Mouse (Mus musculus): ENCODE results near the gene Fam20a. TPM values are rescaled to one million over a fixed set of nuclear protein-coding genes. Genes with fewer than 3 reads are reported as not detected.

Fam20a gene
- polyA plus RNA-seq, 1 experiment from 2014 or later: 3.0 TPM

- no peaks in the 10 kb centered on the region for H3K9me3 ChIP-seq (ENCODE audit: low read depth, low read length)
- no peak overlapping the region for H3K4me3 ChIP-seq (ENCODE audit: low read depth, low read length)
- DNase-seq: no peak
- no peak overlapping the region for H3K4me2 ChIP-seq
- no peak overlapping the region for H3K27ac ChIP-seq (ENCODE audit: low read depth)
- ATAC-seq (ENCODE audit: insufficient read depth): no peak
- no peak for TF ChIP-seq CTCF (IDR thresholded peaks at IDR 0.05; ENCODE audit: low read depth)
- peaks cover 5% of the 10 kb centered on the region; the same call in 1 of the 2 replicates for H3K4me1 ChIP-seq (ENCODE audit: insufficient read depth)
- no peaks in the 10 kb centered on the region for H3K36me3 ChIP-seq (ENCODE audit: insufficient read depth)
- no peak overlapping the region for H3K9ac ChIP-seq
- no peaks in the 10 kb centered on the region for H3K27me3 ChIP-seq (ENCODE audit: insufficient read depth, low read length)
- WGBS: 84% methylated on average over 12 of the region's 12 CpGs
Measured at GRCm38 (mm10) chr11:109715311-109715781, 6.7 kb downstream of the Fam20a start.

- 81% methylated on average over 17 of the region's 17 CpGs for WGBS
- Histone ChIP-seq H3K9me3 (ENCODE audit: low read depth, low read length) (no peaks in the 10 kb centered on the region), H3K4me3 (ENCODE audit: low read depth, low read length) (no peak overlapping the region), H3K27ac (ENCODE audit: low read depth) (no peak overlapping the region), H3K9ac (no peak overlapping the region), H3K4me1 (ENCODE audit: insufficient read depth) (peaks cover 5% of the 10 kb centered on the region; the same call in 1 of the 2 replicates), H3K27me3 (ENCODE audit: insufficient read depth, low read length) (no peaks in the 10 kb centered on the region), H3K36me3 (ENCODE audit: insufficient read depth) (no peaks in the 10 kb centered on the region), H3K4me2 (no peak overlapping the region)
- ATAC-seq (ENCODE audit: insufficient read depth) (no peak), DNase-seq (no peak)
- no peak for TF ChIP-seq CTCF (IDR thresholded peaks at IDR 0.05; ENCODE audit: low read depth)
Measured at GRCm38 (mm10) chr11:109714341-109715247, 7.5 kb downstream of the Fam20a start.

GRCm38 (mm10) chr11:109709501-109709900, 12.6 kb downstream of the Fam20a start:
- TF ChIP-seq CTCF (IDR thresholded peaks at IDR 0.05; ENCODE audit: low read depth): no peak
- H3K9me3 ChIP-seq (ENCODE audit: low read depth, low read length): no peaks in the 10 kb centered on the region
- ATAC-seq (ENCODE audit: insufficient read depth) (no peak), DNase-seq (no peak)
- 69% methylated on average over 5 of the region's 5 CpGs for WGBS
- no peak overlapping the region for H3K4me2 ChIP-seq
- H3K4me3 ChIP-seq (ENCODE audit: low read depth, low read length): no peak overlapping the region
- peaks cover 4% of the 10 kb centered on the region; the same call in 1 of the 2 replicates for H3K4me1 ChIP-seq (ENCODE audit: insufficient read depth)
- no peak overlapping the region for H3K9ac ChIP-seq
- H3K27ac ChIP-seq (ENCODE audit: low read depth): no peak overlapping the region
- no peaks in the 10 kb centered on the region for H3K27me3 ChIP-seq (ENCODE audit: insufficient read depth, low read length)
- H3K36me3 ChIP-seq (ENCODE audit: insufficient read depth): no peaks in the 10 kb centered on the region

GRCm38 (mm10) chr11:109708786-109709185, 13.3 kb downstream of the Fam20a start:
- H3K9me3 ChIP-seq (ENCODE audit: low read depth, low read length): no peaks in the 10 kb centered on the region
- no peaks in the 10 kb centered on the region for H3K36me3 ChIP-seq (ENCODE audit: insufficient read depth)
- H3K27me3 ChIP-seq (ENCODE audit: insufficient read depth, low read length): no peaks in the 10 kb centered on the region
- H3K27ac ChIP-seq (ENCODE audit: low read depth): no peak overlapping the region
- H3K4me2 ChIP-seq: no peak overlapping the region
- H3K9ac ChIP-seq: no peak overlapping the region
- no peak for TF ChIP-seq CTCF (IDR thresholded peaks at IDR 0.05; ENCODE audit: low read depth)
- DNase-seq: no peak
- H3K4me1 ChIP-seq (ENCODE audit: insufficient read depth): peaks cover 4% of the 10 kb centered on the region; the same call in 1 of the 2 replicates
- H3K4me3 ChIP-seq (ENCODE audit: low read depth, low read length): no peak overlapping the region
- no peak for ATAC-seq (ENCODE audit: insufficient read depth)
- WGBS: 90% methylated on average over 4 of the region's 4 CpGs

GRCm38 (mm10) chr11:109707442-109707841, 14.6 kb downstream of the Fam20a start:
- WGBS: 63% methylated on average over 3 of the region's 3 CpGs
- Histone ChIP-seq H3K9ac (no peak overlapping the region), H3K36me3 (ENCODE audit: insufficient read depth) (no peaks in the 10 kb centered on the region), H3K4me2 (no peak overlapping the region), H3K27ac (ENCODE audit: low read depth) (no peak overlapping the region), H3K27me3 (ENCODE audit: insufficient read depth, low read length) (no peaks in the 10 kb centered on the region), H3K4me3 (ENCODE audit: low read depth, low read length) (no peak overlapping the region), H3K9me3 (ENCODE audit: low read depth, low read length) (no peaks in the 10 kb centered on the region), H3K4me1 (ENCODE audit: insufficient read depth) (peaks cover 4% of the 10 kb centered on the region; the same call in 1 of the 2 replicates)
- TF ChIP-seq CTCF (IDR thresholded peaks at IDR 0.05; ENCODE audit: low read depth): no peak
- ATAC-seq (ENCODE audit: insufficient read depth): no peak
- no peak for DNase-seq

DNA sequence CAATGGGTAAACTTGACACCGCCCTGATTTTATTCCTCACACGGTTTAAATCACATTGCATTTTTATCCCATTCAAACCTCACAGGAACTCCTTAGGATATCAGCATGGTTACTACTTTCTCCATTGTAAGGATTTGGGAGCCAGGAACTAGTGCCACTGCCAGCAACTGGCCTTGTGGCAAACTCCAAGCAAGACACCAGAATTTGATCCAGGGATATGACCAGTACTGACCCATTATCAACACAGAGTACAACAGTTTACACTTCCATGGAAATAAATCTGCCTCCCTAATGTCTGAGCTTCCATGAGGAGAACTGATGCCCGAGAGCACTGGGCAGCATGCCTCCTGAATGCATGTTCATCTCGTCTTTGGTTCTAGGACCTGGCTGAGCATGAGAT, 15.5 kb downstream of the Fam20a start:
- 70% methylated on average over 4 of the region's 4 CpGs for WGBS
- H3K27ac ChIP-seq (ENCODE audit: low read depth): no peak overlapping the region
- no peaks in the 10 kb centered on the region for H3K36me3 ChIP-seq (ENCODE audit: insufficient read depth)
- no peak overlapping the region for H3K9ac ChIP-seq
- no peak overlapping the region for H3K4me3 ChIP-seq (ENCODE audit: low read depth, low read length)
- H3K9me3 ChIP-seq (ENCODE audit: low read depth, low read length): no peaks in the 10 kb centered on the region
- H3K4me2 ChIP-seq: no peak overlapping the region
- no peaks in the 10 kb centered on the region for H3K27me3 ChIP-seq (ENCODE audit: insufficient read depth, low read length)
- TF ChIP-seq CTCF (IDR thresholded peaks at IDR 0.05; ENCODE audit: low read depth): no peak
- H3K4me1 ChIP-seq (ENCODE audit: insufficient read depth): peaks cover 4% of the 10 kb centered on the region; the same call in 1 of the 2 replicates
- ATAC-seq (ENCODE audit: insufficient read depth): no peak
- no peak for DNase-seq

GRCm38 (mm10) chr11:109706055-109706412, 16.0 kb downstream of the Fam20a start:
- Histone ChIP-seq H3K27me3 (ENCODE audit: insufficient read depth, low read length) (no peaks in the 10 kb centered on the region), H3K4me2 (peak overlapping the region; percentile 13; the same call in 1 of the 2 replicates), H3K36me3 (ENCODE audit: insufficient read depth) (no peaks in the 10 kb centered on the region), H3K9me3 (ENCODE audit: low read depth, low read length) (no peaks in the 10 kb centered on the region), H3K4me1 (ENCODE audit: insufficient read depth) (peaks cover 4% of the 10 kb centered on the region; the same call in 1 of the 2 replicates), H3K9ac (no peak overlapping the region), H3K4me3 (ENCODE audit: low read depth, low read length) (no peak overlapping the region), H3K27ac (ENCODE audit: low read depth) (no peak overlapping the region)
- TF ChIP-seq CTCF (IDR thresholded peaks at IDR 0.05; ENCODE audit: low read depth): no peak
- ATAC-seq (ENCODE audit: insufficient read depth) (peak; percentile 58; the same call in 1 of the 2 replicates), DNase-seq (peak; percentile 59)
- 28% methylated on average over 9 of the region's 9 CpGs for WGBS
